Mouse (Mus musculus) fibroblast of lung, adult 2 months (primary cell): Measurements from ENCODE around the gene Ranbp9.

ENCODE experiments used
- DNase-seq: peaks from one replicate; pipeline ENCODE4 v3.0.0-alpha.2; 2011; ENCODE audit warnings: low read depth

The Ranbp9 gene

GRCm38 (mm10) chr13:43450686-43451085 lies 30.4 kb downstream of the Ranbp9 start:
- DNase-seq = no peak

- DNase-seq = no peak
Observed at GRCm38 (mm10) chr13:43447721-43448120, 33.4 kb downstream of the Ranbp9 start.

- DNase-seq = no peak
Observed at GRCm38 (mm10) chr13:43445754-43446153, 35.3 kb downstream of the Ranbp9 start.

GRCm38 (mm10) chr13:43444717-43445116 lies 36.4 kb downstream of the Ranbp9 start:
- DNase-seq = no peak

- no peak for DNase-seq
Observed at GRCm38 (mm10) chr13:43443706-43444105, 37.4 kb downstream of the Ranbp9 start.

- no peak for DNase-seq
Observed at GRCm38 (mm10) chr13:43442551-43442950, 38.5 kb downstream of the Ranbp9 start.

- DNase-seq = no peak
Observed at GRCm38 (mm10) chr13:43440376-43440775, 40.7 kb downstream of the Ranbp9 start.

GRCm38 (mm10) chr13:43433395-43433794 lies 47.7 kb downstream of the Ranbp9 start:
- DNase-seq = no peak

GRCm38 (mm10) chr13:43428436-43428835 lies 52.6 kb downstream of the Ranbp9 start:
- no peak for DNase-seq

- no peak for DNase-seq
Observed at GRCm38 (mm10) chr13:43415249-43415648, 65.8 kb downstream of the Ranbp9 start.

GRCm38 (mm10) chr13:43413611-43414010 lies 67.5 kb downstream of the Ranbp9 start:
- DNase-seq = no peak

GRCm38 (mm10) chr13:43412311-43412710 lies 68.8 kb downstream of the Ranbp9 start:
- no peak for DNase-seq

- DNase-seq = no peak
Observed at GRCm38 (mm10) chr13:43399576-43399975, 81.5 kb downstream of the Ranbp9 start.

- DNase-seq = peak; percentile 79
Observed at GRCm38 (mm10) chr13:43398297-43399080, 82.6 kb downstream of the Ranbp9 start, which contains the start of gene Nol7. TSS of gene Nol7 (plus strand) at chr13:43398390.

GRCm38 (mm10) chr13:43397700-43398296 lies 83.3 kb downstream of the Ranbp9 start:
- DNase-seq = no peak

- DNase-seq = no peak
Observed at GRCm38 (mm10) chr13:43385321-43385720, 95.8 kb downstream of the Ranbp9 start.

- DNase-seq = no peak
Observed at GRCm38 (mm10) chr13:43379989-43380388, 101.1 kb downstream of the Ranbp9 start.

- no peak for DNase-seq
Observed at GRCm38 (mm10) chr13:43374918-43375432, 106.1 kb downstream of the Ranbp9 start.

GRCm38 (mm10) chr13:43374205-43374604 lies 106.9 kb downstream of the Ranbp9 start:
- no peak for DNase-seq

GRCm38 (mm10) chr13:43372892-43373291 lies 108.2 kb downstream of the Ranbp9 start:
- DNase-seq = no peak

GRCm38 (mm10) chr13:43370063-43370462 lies 111.0 kb downstream of the Ranbp9 start:
- DNase-seq = no peak

GRCm38 (mm10) chr13:43365825-43366184 lies 115.3 kb downstream of the Ranbp9 start:
- no peak for DNase-seq
